Mouse (Mus musculus) stomach, embryonic 16.5 days (tissue): Measurements from ENCODE around the gene Sgce. TPM values are rescaled to one million over a fixed set of nuclear protein-coding genes. Genes with fewer than 3 reads are reported as not detected.

Experiments used
- ATAC-seq: fragments of 200-750 bp; cut with Nextera tagmentation; 2 replicates; pipeline ENCODE4 v1.8.0; 2017; ENCODE audit warnings: moderate number of reproducible peaks, moderate TSS enrichment; ENCODE audit not compliant: insufficient read depth, low FRiP score
- H3K27ac ChIP-seq: fragments of 300-500 bp; sonication (generic); 2 replicates; pipeline ENCODE4 v1.5.1; 2014; ENCODE audit warnings: low read length
- H3K27me3 ChIP-seq: fragments of 300-500 bp; sonication (generic); 2 replicates; pipeline ENCODE4 v1.6.1; 2014; ENCODE audit warnings: low read length, control low read depth, mixed read lengths; ENCODE audit not compliant: control insufficient read depth, insufficient read depth
- H3K36me3 ChIP-seq: fragments of 300-500 bp; sonication (generic); 2 replicates; pipeline ENCODE4 v1.6.1; 2014; ENCODE audit warnings: low read length; ENCODE audit not compliant: control insufficient read depth, insufficient read depth
- H3K4me1 ChIP-seq: fragments of 300-500 bp; sonication (generic); 2 replicates; pipeline ENCODE4 v1.6.1; 2014; ENCODE audit warnings: low read length, control low read depth, mixed read lengths; ENCODE audit not compliant: control insufficient read depth, insufficient read depth
- H3K4me2 ChIP-seq: fragments of 300-500 bp; sonication (generic); 2 replicates; pipeline ENCODE4 v1.6.1; 2014; ENCODE audit warnings: low read depth, low read length, mixed read lengths
- H3K4me3 ChIP-seq: fragments of 300-500 bp; sonication (generic); replicated peaks from 2 replicates; pipeline ENCODE4 v1.5.1; 2014; ENCODE audit warnings: mild to moderate bottlenecking, low read length
- H3K9ac ChIP-seq: fragments of 300-500 bp; sonication (generic); 2 replicates; pipeline ENCODE4 v1.6.1; 2014; ENCODE audit warnings: low read length
- H3K9me3 ChIP-seq: fragments of 300-500 bp; sonication (generic); replicated peaks from 2 replicates; pipeline ENCODE4 v1.6.1; 2016; ENCODE audit warnings: low read length, control low read depth; ENCODE audit not compliant: control insufficient read depth
- WGBS: fragments of 180-500 bp; shearing (Covaris S2); extraction: QIAGEN DNeasy Blood & Tissue Kit; methylation state at CpG from one replicate; pipeline ENCODE4 v1.1.7; 2014; 5-methylcytosine and 5-hydroxymethylcytosine counted together
- polyA plus RNA-seq: library from polyadenylated mRNA; unstranded; fragments of >200 nt; fragmentation: Nextera tagmentation; extraction: Ambion mirVana; gene quantifications from 2 replicates; pipeline ENCODE4 v1.2.1, GENCODE M21; 2015

The Sgce gene
- polyA plus RNA-seq, 1 experiment from 2014 or later = 69.6 TPM

- ATAC-seq = no peak
- Histone ChIP-seq H3K4me1 (no peaks in the 10 kb centered on the region), H3K9me3 (no peaks in the 10 kb centered on the region), H3K4me3 (no peak overlapping the region), H3K36me3 (0 out of 2 replicates have a peak, but pooled peaks cover 3% of the 10 kb centered on the region), H3K27ac (no peak overlapping the region), H3K27me3 (no peaks in the 10 kb centered on the region), H3K4me2 (no peak overlapping the region), H3K9ac (no peak overlapping the region)
- WGBS = 66% methylated on average over 7 of the region's 7 CpGs
Observed at GRCm38 (mm10) chr6:4642068-4642467, 104.9 kb downstream of the Sgce start.

- no peak for ATAC-seq
- Histone ChIP-seq H3K27me3 (no peaks in the 10 kb centered on the region), H3K4me3 (no peak overlapping the region), H3K9me3 (no peaks in the 10 kb centered on the region), H3K27ac (no peak overlapping the region), H3K36me3 (no peaks in the 10 kb centered on the region), H3K4me2 (no peak overlapping the region), H3K9ac (no peak overlapping the region), H3K4me1 (no peaks in the 10 kb centered on the region)
- WGBS = 33% methylated on average over 1 of the region's 1 CpGs
Observed at GRCm38 (mm10) chr6:4634804-4635203, 112.2 kb downstream of the Sgce start.

- Histone ChIP-seq H3K4me3 (no peak overlapping the region), H3K4me1 (no peaks in the 10 kb centered on the region), H3K9ac (no peak overlapping the region), H3K4me2 (no peak overlapping the region), H3K27ac (no peak overlapping the region), H3K36me3 (no peaks in the 10 kb centered on the region), H3K9me3 (no peaks in the 10 kb centered on the region), H3K27me3 (no peaks in the 10 kb centered on the region)
- 81% methylated on average over 4 of the region's 4 CpGs for whole genome bisulfite sequencing
- ATAC-seq = no peak
Observed at GRCm38 (mm10) chr6:4633189-4633588, 113.8 kb downstream of the Sgce start.

- no peak for ATAC-seq
- H3K4me3 ChIP-seq = no peak overlapping the region
- no peaks in the 10 kb centered on the region for H3K9me3 ChIP-seq
- H3K27me3 ChIP-seq = no peaks in the 10 kb centered on the region
- no peaks in the 10 kb centered on the region for H3K36me3 ChIP-seq
- 65% methylated on average over 3 of the region's 3 CpGs for WGBS
- H3K4me1 ChIP-seq = no peaks in the 10 kb centered on the region
- H3K9ac ChIP-seq = no peak overlapping the region
- H3K27ac ChIP-seq = no peak overlapping the region
- no peak overlapping the region for H3K4me2 ChIP-seq
Observed at GRCm38 (mm10) chr6:4631464-4631863, 115.5 kb downstream of the Sgce start.

Other genes starting within 250 kb of the Sgce start
- gene Col1a2, start 242.4 kb downstream of the Sgce start, polyA plus RNA-seq = 1,169 and 1,212 TPM in 2 replicates
- gene Casd1, start 146.4 kb downstream of the Sgce start, polyA plus RNA-seq = 20.5 and 23.3 TPM in 2 replicates
- 2.9 and 4.7 TPM in 2 replicates for gene Peg10, start 99 bp upstream of the Sgce start, polyA plus RNA-seq
- gene Ppp1r9a, start 155.7 kb upstream of the Sgce start, polyA plus RNA-seq = 9.2 and 14.8 TPM in 2 replicates